Mouse (Mus musculus) myocyte (in vitro differentiated cells): Measurements from ENCODE around the gene Echdc2.

Source experiments
- MAX ChIP-seq: IDR thresholded peaks from one replicate; pipeline ENCODE4 v1.6.1; 2011; ENCODE audit warnings: low read depth, mild to moderate bottlenecking, control low read depth
- POLR2A ChIP-seq: IDR thresholded peaks from one replicate; pipeline ENCODE4 v1.6.1; 2011; ENCODE audit warnings: low read depth, mild to moderate bottlenecking, control low read depth, moderate library complexity; ENCODE audit not compliant: insufficient read length
- SRF ChIP-seq: IDR thresholded peaks from one replicate; pipeline ENCODE4 v1.6.1; 2011; ENCODE audit warnings: low read depth; ENCODE audit not compliant: control insufficient read depth, insufficient read length

DNA sequence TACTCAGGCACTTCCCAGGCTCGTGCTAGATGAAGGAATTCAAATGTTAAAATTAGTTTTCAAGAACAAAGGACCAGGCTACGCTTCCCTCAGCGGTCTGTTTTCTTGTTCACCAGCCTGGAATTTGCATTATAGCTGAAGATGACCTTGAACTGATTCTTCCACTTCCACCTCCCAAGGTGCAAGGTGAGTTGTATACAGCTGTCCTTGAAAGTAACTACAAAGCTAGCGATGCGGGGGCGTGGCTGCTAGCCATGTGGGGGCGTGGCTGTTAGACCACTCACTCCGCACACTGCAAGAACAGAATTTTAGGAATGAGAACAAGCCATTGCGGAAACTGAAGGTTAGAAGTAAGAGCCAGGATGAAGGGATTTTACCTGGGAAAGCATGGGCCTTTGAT lies 53.8 kb downstream of the Echdc2 start:
- no peak for TF ChIP-seq SRF
- no peak for TF ChIP-seq POLR2A
- no peak for TF ChIP-seq MAX
